Mouse (Mus musculus) forebrain, embryonic 12.5 days (tissue): ENCODE data around the gene Gatad2a. TPM values are rescaled to one million over a fixed set of nuclear protein-coding genes. Genes with fewer than 3 reads are reported as not detected.
"Not testable (repeated sequence)": the region's sequence is repeated elsewhere in the genome, so short reads cannot be mapped to it uniquely, and the experiment has no call there.

Source experiments
- ATAC-seq: fragments of 200-750 bp; cut with Nextera tagmentation; 2 replicates; pipeline ENCODE4 v1.8.0; 2017; ENCODE audit warnings: moderate TSS enrichment; ENCODE audit not compliant: low FRiP score
- H3K27ac ChIP-seq: fragments of 300-500 bp; sonication (generic); 2 replicates; pipeline ENCODE4 v1.5.1; 2016; ENCODE audit warnings: mild to moderate bottlenecking
- H3K27me3 ChIP-seq: fragments of 300-500 bp; sonication (generic); 2 replicates; pipeline ENCODE4 v1.6.1; 2016; ENCODE audit warnings: mild to moderate bottlenecking
- H3K36me3 ChIP-seq: fragments of 300-500 bp; sonication (generic); replicated peaks from 2 replicates; pipeline ENCODE4 v1.6.1; 2016; ENCODE audit warnings: mild to moderate bottlenecking
- H3K4me1 ChIP-seq: fragments of 300-500 bp; sonication (generic); 2 replicates; pipeline ENCODE4 v1.6.1; 2016
- H3K4me2 ChIP-seq: fragments of 300-500 bp; sonication (generic); 2 replicates; pipeline ENCODE4 v1.6.1; 2016; ENCODE audit warnings: mild to moderate bottlenecking, moderate library complexity
- H3K4me3 ChIP-seq: fragments of 300-500 bp; sonication (generic); replicated peaks from 2 replicates; pipeline ENCODE4 v1.5.1; 2016; ENCODE audit warnings: mild to moderate bottlenecking
- H3K9ac ChIP-seq: fragments of 300-500 bp; sonication (generic); 2 replicates; pipeline ENCODE4 v1.6.1; 2016; ENCODE audit warnings: mild to moderate bottlenecking
- H3K9me3 ChIP-seq: fragments of 300-500 bp; sonication (generic); 2 replicates; pipeline ENCODE4 v1.6.1; 2016
- WGBS: fragments of 180-500 bp; shearing (Covaris S2); methylation state at CpG from one replicate; pipeline ENCODE4 v1.1.7; 2016; 5-methylcytosine and 5-hydroxymethylcytosine counted together
- polyA plus RNA-seq: library from polyadenylated mRNA; unstranded; fragments of >200 nt; fragmentation: Nextera tagmentation; extraction: Ambion mirVana; gene quantifications from 2 replicates; pipeline ENCODE4 v1.2.1, GENCODE M21; 2016

Gatad2a gene
- polyA plus RNA-seq, 1 experiment from 2014 or later: 48.7 TPM

DNA sequence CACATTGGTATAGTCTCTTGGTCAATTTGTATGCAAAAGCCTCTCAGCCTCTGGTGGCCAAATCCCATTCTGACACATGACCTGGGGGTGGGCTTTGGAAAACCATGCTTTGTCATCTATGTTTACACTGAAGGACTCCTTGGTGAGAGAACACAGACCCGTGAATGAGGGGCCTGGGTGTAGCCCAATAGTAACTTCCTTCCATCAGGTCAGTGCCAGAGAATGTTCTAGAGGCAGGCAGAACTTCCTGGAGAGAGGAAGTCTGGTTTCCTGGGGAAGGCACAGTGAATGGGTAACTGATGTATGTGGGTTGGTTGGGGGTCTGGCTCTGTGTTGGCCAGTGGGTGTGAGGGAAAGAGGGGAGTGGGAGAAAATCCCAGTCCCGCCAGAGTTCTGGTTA is 9.0 kb upstream of the Gatad2a start:
- H3K36me3 ChIP-seq: no peaks in the 10 kb centered on the region
- no peak overlapping the region for H3K9ac ChIP-seq
- H3K9me3 ChIP-seq: no peaks in the 10 kb centered on the region
- H3K27ac ChIP-seq: no peak overlapping the region
- H3K4me2 ChIP-seq: no peak overlapping the region
- H3K27me3 ChIP-seq: no peaks in the 10 kb centered on the region
- WGBS: 47% methylated on average over 2 of the region's 2 CpGs
- ATAC-seq: no peak
- H3K4me3 ChIP-seq: no peak overlapping the region
- 0 out of 2 replicates have a peak, but pooled peaks cover 6% of the 10 kb centered on the region for H3K4me1 ChIP-seq

DNA sequence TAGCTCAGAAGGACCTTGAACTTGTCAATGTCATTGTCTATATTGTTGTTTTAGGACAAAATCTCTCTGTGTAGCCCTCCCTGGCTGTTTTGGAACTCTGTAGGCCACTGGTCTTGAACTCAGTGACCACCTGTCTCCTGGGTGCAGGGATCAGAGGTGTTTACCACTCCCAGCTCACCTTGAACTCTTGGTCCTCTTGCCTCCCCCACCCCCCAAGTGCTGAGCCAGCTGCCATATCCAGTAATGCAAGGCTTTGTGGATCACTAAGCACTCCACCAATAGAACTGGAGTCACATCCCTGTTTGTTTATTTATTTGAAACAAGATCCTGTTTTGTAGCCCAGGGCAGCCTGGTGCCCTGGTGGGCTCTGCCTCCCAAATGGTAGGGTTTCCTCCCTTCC is 8.2 kb upstream of the Gatad2a start:
- Histone ChIP-seq H3K4me2 (no peak overlapping the region), H3K4me1 (0 out of 2 replicates have a peak, but pooled peaks cover 6% of the 10 kb centered on the region), H3K9me3 (no peaks in the 10 kb centered on the region), H3K9ac (no peak overlapping the region), H3K27ac (no peak overlapping the region), H3K36me3 (no peaks in the 10 kb centered on the region), H3K27me3 (no peaks in the 10 kb centered on the region), H3K4me3 (no peak overlapping the region)
- no peak for ATAC-seq

DNA sequence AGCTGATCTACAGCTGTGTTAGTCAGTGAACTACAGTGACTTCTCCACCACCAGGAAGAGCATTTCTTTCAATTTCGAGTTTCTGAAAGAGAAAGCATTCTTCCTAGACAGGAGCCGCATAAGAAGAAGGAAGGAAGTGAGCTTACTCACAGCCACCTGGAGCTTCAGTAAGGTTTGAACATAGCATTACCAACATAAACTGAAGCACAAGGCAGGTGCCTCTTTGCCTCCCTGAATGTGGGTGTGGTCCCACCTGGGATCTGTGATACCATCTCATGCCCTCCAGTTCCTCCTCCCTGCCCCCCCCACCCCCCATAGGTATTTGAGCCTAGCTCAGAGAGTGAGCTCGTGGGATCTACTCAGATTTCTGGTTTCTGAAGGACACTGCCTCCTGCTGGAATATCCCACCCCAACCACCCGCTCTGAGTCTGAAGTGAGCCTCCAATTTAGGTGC is 7.0 kb upstream of the Gatad2a start:
- no peaks in the 10 kb centered on the region for H3K9me3 ChIP-seq
- 0 out of 2 replicates have a peak, but pooled peaks cover 6% of the 10 kb centered on the region for H3K4me1 ChIP-seq
- H3K4me2 ChIP-seq: no peak overlapping the region
- H3K4me3 ChIP-seq: no peak overlapping the region
- no peaks in the 10 kb centered on the region for H3K36me3 ChIP-seq
- H3K9ac ChIP-seq: no peak overlapping the region
- no peak for ATAC-seq
- 47% methylated on average over 4 of the region's 4 CpGs for WGBS
- no peaks in the 10 kb centered on the region for H3K27me3 ChIP-seq
- H3K27ac ChIP-seq: no peak overlapping the region

DNA sequence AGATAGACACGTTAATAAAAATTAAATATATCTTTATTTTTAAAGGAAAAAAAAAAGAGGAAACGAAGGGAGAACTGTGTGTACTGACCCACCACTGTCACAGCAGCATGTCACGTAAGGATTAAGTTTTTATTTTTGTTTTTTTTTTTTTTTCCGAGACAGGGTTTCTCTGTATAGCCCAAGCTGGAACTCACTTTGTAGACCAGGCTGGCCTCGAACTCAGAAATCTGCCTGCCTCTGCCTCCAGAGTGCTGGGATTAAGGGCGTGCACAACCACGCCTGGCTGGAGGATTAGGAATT is 5.7 kb upstream of the Gatad2a start:
- H3K4me2 ChIP-seq, H3K36me3 ChIP-seq, H3K9ac ChIP-seq, H3K4me3 ChIP-seq, H3K4me1 ChIP-seq, ATAC-seq, H3K9me3 ChIP-seq, H3K27me3 ChIP-seq, H3K27ac ChIP-seq: not testable (repeated sequence)
- WGBS: 42% methylated on average over 7 of the region's 7 CpGs

DNA sequence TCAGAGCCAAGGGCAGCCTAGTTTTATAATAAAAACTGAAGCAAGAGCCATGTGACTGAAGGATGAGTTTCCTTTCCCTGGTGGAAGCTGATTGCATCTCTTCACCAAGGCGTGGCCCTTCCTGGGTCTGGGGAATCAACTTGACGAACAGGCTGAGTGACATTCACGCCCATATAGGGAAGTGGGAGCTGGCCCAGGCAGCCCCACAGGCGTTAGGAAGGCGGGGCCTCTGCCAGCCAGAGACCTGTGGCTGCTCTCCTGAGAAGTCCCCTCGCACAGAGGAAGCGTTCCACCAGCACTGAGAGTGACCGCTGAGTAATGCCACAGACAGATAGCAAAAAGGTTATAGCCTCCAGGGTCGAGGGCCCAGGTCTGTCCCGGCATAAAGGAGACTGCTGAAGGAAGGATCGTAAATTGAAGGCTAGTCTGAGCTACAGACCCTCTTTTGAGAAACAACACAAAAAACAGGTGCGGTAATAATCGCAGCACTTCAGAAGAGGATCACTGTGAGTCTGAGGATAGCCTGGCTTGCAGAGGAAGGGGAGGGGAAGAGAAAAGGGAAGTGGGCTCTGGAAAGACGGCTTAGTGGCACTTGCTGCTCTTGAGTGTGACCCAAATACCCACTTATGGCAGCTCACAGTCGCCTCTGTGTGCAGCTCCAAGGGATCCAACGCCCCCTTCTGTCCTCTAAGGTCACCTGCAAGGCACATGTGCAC is 5.2 kb upstream of the Gatad2a start:
- no peak overlapping the region for H3K9ac ChIP-seq
- no peaks in the 10 kb centered on the region for H3K9me3 ChIP-seq
- H3K27ac ChIP-seq: no peak overlapping the region
- peak overlapping the region; percentile 33 for H3K4me2 ChIP-seq
- no peaks in the 10 kb centered on the region for H3K36me3 ChIP-seq
- no peak for ATAC-seq
- H3K4me1 ChIP-seq: peaks cover 11% of the 10 kb centered on the region; the same call in 1 of the 2 replicates
- no peak overlapping the region for H3K4me3 ChIP-seq
- no peaks in the 10 kb centered on the region for H3K27me3 ChIP-seq
- WGBS: 5% methylated on average over 16 of the region's 16 CpGs

DNA sequence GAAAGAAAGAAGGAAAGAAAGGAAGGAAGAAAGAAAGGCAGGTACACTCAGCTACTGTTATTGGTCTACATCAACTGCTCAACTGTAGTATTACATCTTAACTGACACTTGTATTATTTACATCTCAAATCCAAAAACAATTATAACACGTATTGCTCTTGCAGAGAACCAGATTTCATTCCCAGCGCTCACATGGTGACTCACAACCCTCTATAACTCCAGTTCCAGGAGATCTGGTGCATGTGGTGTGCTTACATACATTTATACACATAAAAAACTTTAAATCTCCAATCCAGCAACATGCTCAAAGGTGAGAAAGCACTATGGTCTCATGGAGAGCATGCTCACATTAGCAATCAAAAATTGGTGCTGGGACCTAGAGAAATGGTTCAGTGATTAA is 4.0 kb upstream of the Gatad2a start:
- H3K4me2 ChIP-seq: no peak overlapping the region
- no peak for ATAC-seq
- H3K4me1 ChIP-seq: peaks cover 14% of the 10 kb centered on the region
- no peaks in the 10 kb centered on the region for H3K9me3 ChIP-seq
- H3K4me3 ChIP-seq: no peak overlapping the region
- no peaks in the 10 kb centered on the region for H3K27me3 ChIP-seq
- H3K27ac ChIP-seq: no peak overlapping the region
- H3K9ac ChIP-seq: no peak overlapping the region
- WGBS: 79% methylated on average over 2 of the region's 2 CpGs
- H3K36me3 ChIP-seq: no peaks in the 10 kb centered on the region

DNA sequence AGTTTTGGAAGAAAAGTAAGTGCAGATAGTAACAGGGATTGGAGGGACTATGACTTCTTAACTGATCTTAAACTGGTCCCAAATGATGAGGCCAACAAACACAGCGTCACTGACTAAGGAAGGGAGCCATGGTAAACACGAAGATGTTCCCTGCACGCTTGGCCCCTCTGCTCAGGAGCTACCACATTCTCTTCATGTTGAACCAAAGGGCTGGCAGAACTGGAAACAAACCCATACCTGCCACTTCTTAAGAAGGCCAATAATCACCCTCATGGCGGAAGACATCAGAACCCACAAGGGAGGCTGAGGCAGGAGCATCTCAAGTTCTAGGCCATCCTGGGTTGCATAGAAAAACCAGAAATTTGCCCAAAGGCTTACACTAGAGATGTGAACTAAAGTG is 3.1 kb upstream of the Gatad2a start:
- H3K9ac ChIP-seq: no peak overlapping the region
- H3K27me3 ChIP-seq: no peaks in the 10 kb centered on the region
- no peak overlapping the region for H3K4me2 ChIP-seq
- no peak overlapping the region for H3K4me3 ChIP-seq
- ATAC-seq: no peak
- no peak overlapping the region for H3K27ac ChIP-seq
- WGBS: 89% methylated on average over 4 of the region's 4 CpGs
- no peaks in the 10 kb centered on the region for H3K36me3 ChIP-seq
- H3K4me1 ChIP-seq: peaks cover 22% of the 10 kb centered on the region
- H3K9me3 ChIP-seq: no peaks in the 10 kb centered on the region

DNA sequence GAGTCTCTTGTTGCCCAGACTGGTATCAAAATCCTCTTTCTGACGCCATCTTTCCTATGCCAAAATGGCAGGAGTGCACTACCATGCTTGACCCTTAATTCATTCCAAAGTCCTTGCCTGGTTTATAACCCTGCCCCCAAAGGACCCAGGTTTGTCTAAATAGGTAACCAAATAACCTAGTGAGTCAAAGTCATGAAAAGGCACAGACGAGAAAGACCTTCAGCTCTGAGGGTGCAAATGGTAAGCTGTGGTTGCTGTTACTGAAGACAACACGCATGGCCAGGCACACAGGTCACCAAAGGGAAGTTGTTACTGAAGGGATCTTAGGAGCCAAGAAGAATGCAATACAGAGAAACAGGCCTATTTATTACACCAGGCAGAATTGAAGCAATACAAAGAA is 2.5 kb upstream of the Gatad2a start:
- no peak overlapping the region for H3K4me3 ChIP-seq
- no peak overlapping the region for H3K9ac ChIP-seq
- no peak overlapping the region for H3K4me2 ChIP-seq
- H3K27me3 ChIP-seq: no peaks in the 10 kb centered on the region
- H3K4me1 ChIP-seq: peaks cover 27% of the 10 kb centered on the region
- no peak for ATAC-seq
- H3K9me3 ChIP-seq: no peaks in the 10 kb centered on the region
- no peak overlapping the region for H3K27ac ChIP-seq
- H3K36me3 ChIP-seq: no peaks in the 10 kb centered on the region
- 93% methylated on average over 3 of the region's 3 CpGs for WGBS

DNA sequence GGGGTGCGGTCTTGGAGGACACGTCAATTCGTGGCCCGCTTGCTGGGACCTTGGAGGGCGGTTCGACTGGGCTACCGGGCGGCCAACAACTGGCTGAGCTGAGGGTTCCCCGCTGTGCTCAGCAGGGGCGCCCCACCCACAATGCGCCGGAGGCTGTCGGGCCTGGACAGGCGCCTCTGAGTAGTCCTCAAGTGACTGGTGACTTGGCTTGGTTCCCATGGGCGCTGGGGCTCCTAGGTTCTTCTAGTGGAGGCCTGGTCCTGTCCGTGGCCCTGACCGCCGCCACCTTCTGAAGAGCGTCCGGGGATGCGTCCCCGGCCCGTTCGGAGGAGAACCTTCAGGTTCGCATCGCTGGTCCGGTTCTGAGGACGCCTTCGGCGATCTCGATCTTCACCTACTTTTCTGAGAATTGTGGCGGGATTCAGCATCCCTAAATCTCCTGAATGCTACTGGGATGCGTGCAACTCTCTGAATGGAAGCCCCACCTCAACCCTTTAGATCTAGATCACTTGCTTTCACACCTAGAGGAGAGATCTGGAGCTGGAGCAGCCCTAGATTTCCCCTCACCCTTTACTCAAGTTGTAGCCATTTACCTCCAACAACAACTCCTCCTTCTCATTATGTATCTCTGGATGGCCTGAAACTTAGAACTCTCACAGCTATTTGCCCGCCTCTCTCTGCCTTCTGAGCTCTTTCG is 553 bp upstream of the Gatad2a start:
- ATAC-seq: no peak
- Histone ChIP-seq H3K4me1 (peaks cover 27% of the 10 kb centered on the region), H3K4me3 (peak overlapping the region; percentile 92), H3K9ac (peak overlapping the region; percentile 69), H3K27ac (peak overlapping the region; percentile 53), H3K9me3 (no peaks in the 10 kb centered on the region), H3K27me3 (no peaks in the 10 kb centered on the region), H3K4me2 (peak overlapping the region; percentile 89), H3K36me3 (0 out of 2 replicates have a peak, but pooled peaks cover 9% of the 10 kb centered on the region)
- WGBS: 2% methylated on average over 35 of the region's 35 CpGs

DNA sequence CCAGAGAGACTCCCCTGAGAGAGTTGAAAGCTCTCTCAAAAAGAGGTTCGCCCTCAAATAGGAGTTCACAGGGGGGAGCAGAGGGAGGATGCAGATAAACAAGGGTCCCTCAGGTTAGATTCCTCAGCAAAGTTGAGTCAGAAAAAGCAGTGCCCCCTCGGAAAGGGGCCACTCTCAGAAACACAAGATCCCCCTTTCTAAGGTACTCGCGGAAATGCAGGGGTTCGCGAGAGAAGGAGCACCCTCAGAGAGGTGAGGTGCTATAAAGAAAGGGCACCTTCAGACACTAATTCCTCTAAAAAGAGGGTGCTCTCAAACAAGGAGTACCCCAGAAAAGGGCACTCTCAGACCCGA is 785 bp downstream of the Gatad2a start:
- H3K9ac ChIP-seq: peak overlapping the region; percentile 82
- WGBS: 0% methylated on average over 7 of the region's 7 CpGs
- no peaks in the 10 kb centered on the region for H3K9me3 ChIP-seq
- peak overlapping the region; percentile 89 for H3K4me2 ChIP-seq
- 0 out of 2 replicates have a peak, but pooled peaks cover 9% of the 10 kb centered on the region for H3K36me3 ChIP-seq
- H3K27ac ChIP-seq: peak overlapping the region; percentile 92
- ATAC-seq: no peak
- no peaks in the 10 kb centered on the region for H3K27me3 ChIP-seq
- peaks cover 22% of the 10 kb centered on the region for H3K4me1 ChIP-seq
- peak overlapping the region; percentile 92 for H3K4me3 ChIP-seq

DNA sequence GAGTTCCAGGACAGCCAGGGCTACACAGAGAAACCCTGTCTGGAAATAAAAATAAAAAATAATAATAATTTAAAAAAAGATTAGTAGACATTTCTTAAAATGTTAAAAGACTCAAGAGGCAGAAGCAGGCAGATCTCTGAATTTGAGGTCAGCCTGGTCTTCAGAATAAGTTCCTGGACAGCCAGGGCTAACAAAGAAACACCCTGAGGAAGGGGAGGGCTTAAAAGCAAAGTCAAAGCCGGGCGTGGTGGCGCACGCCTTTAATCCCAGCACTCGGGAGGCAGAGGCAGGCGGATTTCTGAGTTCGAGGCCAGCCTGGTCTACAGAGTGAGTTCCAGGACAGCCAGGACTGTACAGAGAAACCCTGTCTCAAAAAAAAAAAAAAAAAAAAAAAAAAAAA is 7.2 kb downstream of the Gatad2a start:
- not testable (repeated sequence) for H3K9ac ChIP-seq, ATAC-seq, H3K4me2 ChIP-seq, H3K36me3 ChIP-seq, H3K4me3 ChIP-seq, H3K9me3 ChIP-seq, H3K27ac ChIP-seq, H3K4me1 ChIP-seq, H3K27me3 ChIP-seq
- 97% methylated on average over 6 of the region's 7 CpGs for WGBS

DNA sequence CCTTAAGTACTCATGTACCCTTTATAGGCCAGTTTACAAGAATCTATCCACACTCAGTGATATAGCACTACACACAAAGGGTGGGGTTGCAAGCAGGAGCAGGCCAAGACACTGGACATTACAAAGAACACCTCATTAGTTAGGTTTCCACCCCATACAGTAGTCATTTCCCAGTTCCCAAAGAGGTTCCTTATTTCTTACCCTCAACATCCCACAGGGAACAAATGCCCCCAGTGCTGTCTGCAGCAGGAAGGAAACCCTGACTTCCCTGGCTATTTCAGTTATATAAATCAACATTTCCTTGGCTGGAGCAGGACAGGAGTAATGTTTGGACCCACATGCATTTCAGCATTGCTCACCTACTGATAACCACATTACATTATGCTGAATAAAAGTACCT is 8.4 kb downstream of the Gatad2a start:
- H3K36me3 ChIP-seq: 0 out of 2 replicates have a peak, but pooled peaks cover 7% of the 10 kb centered on the region
- no peak overlapping the region for H3K4me3 ChIP-seq
- no peak overlapping the region for H3K4me2 ChIP-seq
- ATAC-seq: no peak
- no peaks in the 10 kb centered on the region for H3K27me3 ChIP-seq
- H3K9ac ChIP-seq: no peak overlapping the region
- no peaks in the 10 kb centered on the region for H3K4me1 ChIP-seq
- no peaks in the 10 kb centered on the region for H3K9me3 ChIP-seq
- no peak overlapping the region for H3K27ac ChIP-seq
